ENCODE assay signal across 18 mouse cellular contexts in genomic region chrX:7469801-7470200, GRCm38 (mm10).
"Had no signal": no experiment of that assay in that cellular context is flagged by ENCODE, and none has a peak within 500 bp of the region (broad histone marks: within the 10 kb centered on the region; RNA-seq: fewer than 3 reads in every experiment).

No protein-coding gene starts in this region.

- H3K27ac ChIP-seq: liver, embryonic 12.5 days; liver, embryonic 14.5 days; midbrain, embryonic 10.5 days; neural tube, embryonic 13.5 days; neural tube, embryonic 15.5 days had no signal

- H3K36me3 ChIP-seq: liver, embryonic 12.5 days; midbrain, embryonic 10.5 days; neural tube, embryonic 13.5 days; neural tube, embryonic 15.5 days had no signal

- H3K9ac ChIP-seq: liver, embryonic 12.5 days; liver, embryonic 14.5 days; lung, embryonic 14.5 days; neural tube, embryonic 13.5 days; neural tube, embryonic 15.5 days had no signal

- DNase-seq: lung, adult 18-20 months; lung, embryonic 14.5 days; lung, postnatal 10 days; lung, postnatal 4 days; retina, postnatal 1 day; right cerebral cortex, adult 18-20 months; right cerebral cortex, postnatal 25 days; right cerebral cortex, postnatal 4 days; spleen, adult 18-20 months; thymus, adult 18-20 months; thymus, postnatal 14 days; thymus, postnatal 36 days had no signal

- H3K27me3 ChIP-seq: liver, embryonic 12.5 days; neural tube, embryonic 13.5 days; neural tube, embryonic 15.5 days had no signal

- H3K9me3 ChIP-seq: liver, embryonic 12.5 days; midbrain, embryonic 10.5 days; neural tube, embryonic 13.5 days; neural tube, embryonic 15.5 days had no signal

- H3K4me2 ChIP-seq: liver, embryonic 12.5 days; lung, embryonic 14.5 days; neural tube, embryonic 13.5 days; neural tube, embryonic 15.5 days had no signal

- H3K4me1 ChIP-seq: liver, embryonic 12.5 days; midbrain, embryonic 10.5 days; neural tube, embryonic 13.5 days; neural tube, embryonic 15.5 days had no signal

- H3K4me3 ChIP-seq: liver, embryonic 12.5 days; midbrain, embryonic 10.5 days; myocyte; neural tube, embryonic 13.5 days; neural tube, embryonic 15.5 days had no signal

- ATAC-seq: liver, embryonic 12.5 days had no signal
